Mouse (Mus musculus) kidney, postnatal 0 days (tissue): ENCODE measurements at regions not wholly inside any gene's neighbourhood (a gene's known extent, or its start where the extent isn't known, plus 50 kb on each side); places are given as distances from the start of the nearest gene placed in this dataset.

Experiments used
- ATAC-seq: fragments of 200-750 bp; cut with Nextera tagmentation; replicated peaks from 2 replicates; pipeline ENCODE4 v1.8.0; 2017; ENCODE audit warnings: low read depth, moderate number of reproducible peaks, moderate TSS enrichment, moderate library complexity; ENCODE audit not compliant: low FRiP score
- DNase-seq: peaks from one replicate; pipeline ENCODE4 v3.0.0-alpha.2; 2016; ENCODE audit warnings: low spot score
- H3K27ac ChIP-seq: fragments of 300-500 bp; sonication (generic); 2 replicates; pipeline ENCODE4 v1.5.1; 2014; ENCODE audit warnings: mild to moderate bottlenecking
- H3K27me3 ChIP-seq: fragments of 300-500 bp; sonication (generic); 2 replicates; pipeline ENCODE4 v1.6.1; 2014; ENCODE audit warnings: low read length, mixed read lengths; ENCODE audit not compliant: insufficient read depth
- H3K36me3 ChIP-seq: fragments of 300-500 bp; sonication (generic); 2 replicates; pipeline ENCODE4 v1.6.1; 2014; ENCODE audit warnings: low read length, mixed read lengths; ENCODE audit not compliant: insufficient read depth
- H3K4me1 ChIP-seq: fragments of 300-500 bp; sonication (generic); replicated peaks from 2 replicates; pipeline ENCODE4 v1.6.1; 2014; ENCODE audit warnings: antibody characterized with exemption, low read length, mixed read lengths; ENCODE audit not compliant: insufficient read depth
- H3K4me2 ChIP-seq: fragments of 300-500 bp; sonication (generic); 2 replicates; pipeline ENCODE4 v1.6.1; 2014; ENCODE audit warnings: mild to moderate bottlenecking, low read length, moderate library complexity, mixed read lengths
- H3K4me3 ChIP-seq: fragments of 300-500 bp; sonication (generic); replicated peaks from 2 replicates; pipeline ENCODE4 v1.5.1; 2014; ENCODE audit warnings: low read depth, low read length
- H3K9ac ChIP-seq: fragments of 300-500 bp; sonication (generic); 2 replicates; pipeline ENCODE4 v1.6.1; 2014; ENCODE audit warnings: low read depth, low read length
- H3K9me3 ChIP-seq: fragments of 300-500 bp; sonication (generic); replicated peaks from 2 replicates; pipeline ENCODE4 v1.6.1; 2016; ENCODE audit warnings: low read length, inconsistent platforms, mixed read lengths
- CTCF ChIP-seq: IDR thresholded peaks from 2 replicates; pipeline ENCODE4 v1.5.1; 2016; ENCODE audit warnings: antibody characterized with exemption, low read depth, mild to moderate bottlenecking, moderate library complexity
- WGBS: fragments of 180-500 bp; shearing (Covaris S2); extraction: QIAGEN DNeasy Blood & Tissue Kit; methylation state at CpG from one replicate; pipeline ENCODE4 v1.1.7; 2014; 5-methylcytosine and 5-hydroxymethylcytosine counted together

DNA sequence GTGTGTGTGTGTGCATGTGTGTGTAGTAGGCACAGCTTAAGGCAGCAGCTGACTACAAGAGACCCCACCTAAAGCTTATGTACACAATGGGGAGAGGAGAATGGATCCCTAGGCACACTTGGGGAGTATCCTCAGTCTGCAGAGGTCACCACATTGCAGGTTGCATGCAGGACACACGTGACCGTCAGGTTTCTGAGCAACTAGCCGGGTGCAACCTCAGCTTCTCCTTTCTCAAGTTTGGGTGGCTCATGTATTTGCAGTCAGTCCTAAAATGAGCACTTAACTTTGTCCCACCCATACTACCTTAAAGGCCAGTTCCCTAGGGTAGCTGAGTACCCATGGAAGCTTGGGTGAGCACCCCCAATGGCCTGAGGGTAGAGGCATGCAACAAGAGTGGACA lies 111.0 kb upstream of the Ccnd1 start:
- ATAC-seq (no peak), DNase-seq (no peak)
- Histone ChIP-seq H3K4me2 (no peak overlapping the region), H3K27me3 (no peaks in the 10 kb centered on the region), H3K4me3 (no peak overlapping the region), H3K4me1 (0 out of 2 replicates have a peak, but pooled peaks cover 6% of the 10 kb centered on the region), H3K9ac (no peak overlapping the region), H3K36me3 (no peaks in the 10 kb centered on the region), H3K9me3 (no peaks in the 10 kb centered on the region), H3K27ac (no peak overlapping the region)
- 82% methylated on average over 3 of the region's 3 CpGs for WGBS
- TF ChIP-seq CTCF = no peak

DNA sequence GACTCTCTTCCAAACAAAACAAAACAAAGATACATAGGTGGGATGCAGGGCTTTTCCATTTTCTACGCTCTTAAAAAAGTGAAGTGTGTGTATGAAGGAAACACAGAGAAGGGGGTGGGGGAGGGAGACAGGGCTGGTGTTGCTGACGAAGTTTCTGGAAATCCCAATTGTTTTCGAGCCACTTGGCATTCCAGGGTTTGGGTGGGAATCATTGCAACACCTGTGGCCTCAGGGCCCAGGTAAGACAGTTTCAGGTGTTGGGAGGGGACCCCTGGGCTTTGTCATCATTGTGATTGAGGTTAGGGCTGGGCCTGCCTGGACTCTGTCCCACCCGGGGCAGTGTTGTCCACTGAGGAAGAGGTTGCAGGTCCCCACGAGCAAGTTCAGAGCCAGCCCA lies 108.8 kb upstream of the Ccnd1 start:
- DNase-seq (no peak), ATAC-seq (no peak)
- H3K27ac ChIP-seq = no peak overlapping the region

GRCm38 (mm10) chr7:145047771-145048480 lies 108.2 kb upstream of the Ccnd1 start:
- Histone ChIP-seq H3K9me3 (no peaks in the 10 kb centered on the region), H3K4me3 (no peak overlapping the region), H3K27me3 (no peaks in the 10 kb centered on the region), H3K36me3 (no peaks in the 10 kb centered on the region), H3K27ac (no peak overlapping the region), H3K4me2 (no peak overlapping the region), H3K4me1 (peaks cover 9% of the 10 kb centered on the region; the same call in 1 of the 2 replicates), H3K9ac (0 out of 2 replicates have a peak overlapping the region, but pooled peaks have one; percentile 8)
- WGBS = 54% methylated on average over 7 of the region's 7 CpGs
- DNase-seq (peak; percentile 53), ATAC-seq (no peak)
- no peak for TF ChIP-seq CTCF

More for the DNA sequence above, 108.8 kb upstream of the Ccnd1 start:
- WGBS = 67% methylated on average over 5 of the region's 5 CpGs
- no peaks in the 10 kb centered on the region for H3K27me3 ChIP-seq
- H3K4me2 ChIP-seq = no peak overlapping the region
- no peak overlapping the region for H3K4me3 ChIP-seq
- H3K36me3 ChIP-seq = no peaks in the 10 kb centered on the region
- H3K9ac ChIP-seq = no peak overlapping the region
- TF ChIP-seq CTCF = no peak
- no peaks in the 10 kb centered on the region for H3K9me3 ChIP-seq
- peaks cover 7% of the 10 kb centered on the region; the same call in 1 of the 2 replicates for H3K4me1 ChIP-seq

DNA sequence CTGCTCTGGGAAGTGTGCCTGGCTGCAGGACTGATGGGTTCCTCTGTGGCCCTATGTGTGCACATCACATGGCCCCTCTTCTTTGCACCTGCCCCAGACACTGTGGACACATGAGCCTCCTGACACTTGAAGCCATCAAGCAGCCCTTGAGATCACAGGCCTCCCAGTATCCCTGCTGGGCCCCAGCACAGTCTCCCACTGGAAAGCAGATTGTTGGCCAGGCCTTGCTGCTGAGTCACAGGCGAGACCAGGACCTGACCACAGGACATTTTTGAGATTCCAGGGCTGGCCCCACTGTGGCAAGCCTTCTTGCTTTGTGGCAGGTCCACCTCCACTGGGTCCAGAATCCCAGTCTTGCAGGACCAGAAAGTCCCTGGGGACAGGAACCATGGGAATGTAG lies 105.5 kb upstream of the Ccnd1 start:
- no peak overlapping the region for H3K4me3 ChIP-seq
- 63% methylated on average over 1 of the region's 1 CpGs for whole genome bisulfite sequencing

GRCm38 (mm10) chr7:145043455-145044149 lies 103.9 kb upstream of the Ccnd1 start:
- no peak for ATAC-seq
- TF ChIP-seq CTCF = no peak
- no peaks in the 10 kb centered on the region for H3K36me3 ChIP-seq
- no peak overlapping the region for H3K27ac ChIP-seq
- H3K4me2 ChIP-seq = no peak overlapping the region
- no peaks in the 10 kb centered on the region for H3K9me3 ChIP-seq
- no peak overlapping the region for H3K9ac ChIP-seq
- DNase-seq = no peak
- WGBS = 50% methylated on average over 7 of the region's 7 CpGs
- H3K27me3 ChIP-seq = no peaks in the 10 kb centered on the region
- H3K4me1 ChIP-seq = peaks cover 9% of the 10 kb centered on the region; the same call in 1 of the 2 replicates
- no peak overlapping the region for H3K4me3 ChIP-seq

More for the DNA sequence above, 105.5 kb upstream of the Ccnd1 start:
- no peaks in the 10 kb centered on the region for H3K27me3 ChIP-seq
- H3K4me1 ChIP-seq = peaks cover 9% of the 10 kb centered on the region; the same call in 1 of the 2 replicates
- no peak overlapping the region for H3K4me2 ChIP-seq
- no peak for TF ChIP-seq CTCF
- ATAC-seq (no peak), DNase-seq (no peak)
- H3K9me3 ChIP-seq = no peaks in the 10 kb centered on the region
- H3K9ac ChIP-seq = no peak overlapping the region
- no peak overlapping the region for H3K27ac ChIP-seq
- H3K36me3 ChIP-seq = no peaks in the 10 kb centered on the region

- no peak for TF ChIP-seq CTCF
- ATAC-seq (no peak), DNase-seq (no peak)
- H3K9ac ChIP-seq = no peak overlapping the region
- H3K4me2 ChIP-seq = no peak overlapping the region
- no peak overlapping the region for H3K27ac ChIP-seq
- WGBS = 50% methylated on average over 8 of the region's 8 CpGs
- H3K27me3 ChIP-seq = no peaks in the 10 kb centered on the region
- peaks cover 3% of the 10 kb centered on the region; the same call in 1 of the 2 replicates for H3K4me1 ChIP-seq
- H3K9me3 ChIP-seq = no peaks in the 10 kb centered on the region
- no peaks in the 10 kb centered on the region for H3K36me3 ChIP-seq
- no peak overlapping the region for H3K4me3 ChIP-seq
Observed at GRCm38 (mm10) chr7:145040871-145041270, 101.1 kb upstream of the Ccnd1 start.
